Mouse (Mus musculus): ENCODE data around the gene Zfp383. TPM values are rescaled to one million over a fixed set of nuclear protein-coding genes. Genes with fewer than 3 reads are reported as not detected.
A peak's percentile ranks its signal among the peaks of the same experiment; 100 is the strongest.

Zfp383 gene
- polyA plus RNA-seq, 1 experiment from 2014 or later, result 8.6 TPM

DNA sequence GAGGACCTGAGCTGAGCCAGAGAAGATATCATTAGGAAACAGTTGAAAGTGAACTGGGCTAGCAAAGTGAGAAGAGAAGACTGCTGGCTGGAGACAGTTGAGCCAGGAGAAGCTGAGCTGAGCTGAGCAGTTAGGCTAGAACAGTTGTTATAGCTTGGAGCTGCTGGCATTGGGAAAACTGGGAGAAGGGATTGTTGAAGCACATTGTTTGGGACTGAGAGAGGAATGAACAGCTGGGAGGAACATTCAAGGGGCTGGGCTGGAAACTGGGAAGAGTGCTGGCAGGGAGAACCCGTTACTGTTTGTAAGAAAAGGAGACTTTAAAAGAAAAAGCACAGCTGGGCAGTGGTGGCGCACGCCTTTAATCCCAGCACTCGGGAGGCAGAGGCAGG, 10.0 kb downstream of the Zfp383 start:
- peaks cover 26% of the 10 kb centered on the region for H3K36me3 ChIP-seq (ENCODE audit: control insufficient read depth, insufficient read depth, low read length)
- DNase-seq (ENCODE audit: low spot score, missing footprints), result peak; percentile 19
- no peak overlapping the region for H3K9ac ChIP-seq (ENCODE audit: low read length)
- H3K4me1 ChIP-seq (ENCODE audit: control insufficient read depth, insufficient read depth, low read length), result no peaks in the 10 kb centered on the region
- H3K4me2 ChIP-seq, result no peak overlapping the region
- no peak overlapping the region for H3K4me3 ChIP-seq (ENCODE audit: low read depth, low read length)
- WGBS, result 87% methylated on average over 4 of the region's 4 CpGs
- H3K9me3 ChIP-seq (ENCODE audit: control insufficient read depth, low read length), result no peaks in the 10 kb centered on the region
- no peak for ATAC-seq (ENCODE audit: low FRiP score)
- no peaks in the 10 kb centered on the region for H3K27me3 ChIP-seq (ENCODE audit: control insufficient read depth, insufficient read depth, low read length)
- no peak overlapping the region for H3K27ac ChIP-seq (ENCODE audit: low read depth, low read length)

DNA sequence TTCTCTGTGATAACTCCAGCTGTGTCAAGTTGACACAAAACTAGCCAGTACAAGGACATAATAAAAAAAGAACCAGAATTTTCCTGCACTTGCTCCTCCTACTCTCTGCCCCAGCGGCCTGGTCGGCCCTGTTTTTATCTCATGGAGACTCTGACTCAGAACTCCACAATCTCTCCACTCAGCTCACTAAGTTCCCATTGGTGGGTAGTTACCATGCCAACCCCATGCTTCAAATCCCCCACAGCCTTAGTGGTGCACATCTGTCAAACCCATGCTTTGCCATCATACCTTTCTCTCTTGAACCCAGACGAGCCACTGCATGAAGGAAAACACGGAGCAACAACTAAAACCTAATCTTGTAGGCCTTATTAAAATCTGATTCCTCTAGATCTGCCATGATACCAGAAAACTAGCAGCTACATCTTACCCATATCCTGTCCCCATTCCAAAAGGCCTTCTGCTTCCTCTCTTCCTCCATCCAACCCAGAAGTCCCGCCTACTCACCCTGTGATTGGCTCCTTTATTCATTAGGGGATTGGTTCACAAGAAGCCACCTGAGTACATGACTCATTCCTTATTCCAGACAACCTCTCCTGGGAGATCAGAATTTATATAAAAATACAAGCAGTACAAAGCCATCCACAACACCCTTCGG, 13.5 kb downstream of the Zfp383 start:
- Histone ChIP-seq H3K9ac (ENCODE audit: low read length) (no peak overlapping the region), H3K36me3 (ENCODE audit: control insufficient read depth, insufficient read depth, low read length) (no peaks in the 10 kb centered on the region), H3K4me3 (ENCODE audit: low read depth, low read length) (no peak overlapping the region), H3K27ac (ENCODE audit: low read depth, low read length) (no peak overlapping the region), H3K4me1 (ENCODE audit: control insufficient read depth, insufficient read depth, low read length) (no peaks in the 10 kb centered on the region), H3K9me3 (ENCODE audit: control insufficient read depth, low read length) (no peaks in the 10 kb centered on the region), H3K27me3 (ENCODE audit: control insufficient read depth, insufficient read depth, low read length) (no peaks in the 10 kb centered on the region), H3K4me2 (no peak overlapping the region)
- ATAC-seq (ENCODE audit: low FRiP score) (no peak), DNase-seq (ENCODE audit: low spot score, missing footprints) (no peak)
- 85% methylated on average over 6 of the region's 6 CpGs for WGBS

DNA sequence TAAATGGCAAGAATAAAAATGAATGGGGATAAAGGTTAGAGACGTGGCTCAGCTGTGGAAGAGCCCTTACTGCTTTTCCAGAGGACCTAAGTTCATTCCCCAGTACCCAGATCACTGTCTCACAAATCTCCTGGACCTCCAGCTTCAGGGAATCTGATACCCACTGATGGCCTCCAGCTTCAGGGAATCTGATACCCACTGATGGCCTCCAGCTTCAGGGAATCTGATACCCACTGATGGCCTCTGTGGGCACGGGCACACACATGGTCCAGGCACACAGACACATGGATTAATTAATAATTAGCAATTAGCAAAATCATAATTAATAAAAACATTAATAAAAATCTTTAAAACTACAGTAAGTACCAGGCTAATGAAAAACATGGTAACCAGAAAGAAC, 14.8 kb downstream of the Zfp383 start:
- 72% methylated on average over 2 of the region's 2 CpGs for WGBS
- no peak overlapping the region for H3K27ac ChIP-seq (ENCODE audit: low read depth, low read length)

DNA sequence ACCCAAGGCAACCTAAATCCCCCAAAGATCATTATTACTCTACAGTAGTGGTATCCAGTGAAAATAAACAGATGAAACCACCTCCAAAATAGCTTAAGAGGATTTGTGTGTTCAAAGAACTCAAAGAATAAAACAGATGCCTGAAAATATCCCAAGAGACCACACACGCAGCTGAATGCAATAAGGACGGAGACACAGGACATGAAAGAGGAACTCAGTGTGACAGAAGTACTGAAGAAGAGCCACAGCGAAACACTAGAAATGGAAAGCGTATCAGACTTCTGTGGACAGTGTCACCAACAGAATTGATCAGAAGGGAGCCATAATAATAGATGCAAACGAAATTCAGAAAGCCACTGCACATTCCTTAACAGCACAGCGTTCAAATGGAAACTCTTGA, 30.8 kb downstream of the Zfp383 start:
- no peak overlapping the region for H3K4me3 ChIP-seq (ENCODE audit: low read depth, low read length)

More for the DNA sequence above, 14.8 kb downstream of the Zfp383 start:
- H3K9me3 ChIP-seq (ENCODE audit: control insufficient read depth, low read length), result no peaks in the 10 kb centered on the region
- no peak overlapping the region for H3K9ac ChIP-seq (ENCODE audit: low read length)
- DNase-seq (ENCODE audit: low spot score, missing footprints) (no peak), ATAC-seq (ENCODE audit: low FRiP score) (no peak)
- H3K4me2 ChIP-seq, result no peak overlapping the region
- H3K4me1 ChIP-seq (ENCODE audit: control insufficient read depth, insufficient read depth, low read length), result no peaks in the 10 kb centered on the region
- H3K36me3 ChIP-seq (ENCODE audit: control insufficient read depth, insufficient read depth, low read length), result no peaks in the 10 kb centered on the region
- H3K27me3 ChIP-seq (ENCODE audit: control insufficient read depth, insufficient read depth, low read length), result no peaks in the 10 kb centered on the region
- H3K4me3 ChIP-seq (ENCODE audit: low read depth, low read length), result no peak overlapping the region

DNA sequence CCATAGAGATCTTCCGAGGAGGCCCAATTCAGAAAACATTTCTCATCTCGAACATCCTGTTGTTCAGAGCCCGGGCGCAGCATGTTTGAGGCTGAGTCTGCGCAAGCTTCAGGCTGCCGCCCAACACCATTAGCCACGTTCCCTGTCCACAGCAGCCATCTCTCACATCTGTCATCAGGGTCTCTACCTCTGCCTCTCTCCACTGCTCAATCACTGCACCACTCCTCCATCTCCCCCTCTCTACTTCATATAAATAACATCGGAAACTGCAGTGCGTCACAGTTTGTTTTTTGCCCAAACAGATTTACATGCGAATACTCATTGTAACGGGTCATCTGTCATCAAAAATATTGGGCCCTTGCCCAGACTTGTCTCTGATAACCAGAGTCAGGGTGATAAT, 33.0 kb downstream of the Zfp383 start:
- no peaks in the 10 kb centered on the region for H3K9me3 ChIP-seq (ENCODE audit: control insufficient read depth, low read length)
- H3K27me3 ChIP-seq (ENCODE audit: control insufficient read depth, insufficient read depth, low read length), result no peaks in the 10 kb centered on the region
- DNase-seq (ENCODE audit: low spot score, missing footprints) (no peak), ATAC-seq (ENCODE audit: low FRiP score) (no peak)
- H3K4me2 ChIP-seq, result no peak overlapping the region
- no peak overlapping the region for H3K4me3 ChIP-seq (ENCODE audit: low read depth, low read length)
- WGBS, result 95% methylated on average over 11 of the region's 11 CpGs
- no peaks in the 10 kb centered on the region for H3K4me1 ChIP-seq (ENCODE audit: control insufficient read depth, insufficient read depth, low read length)
- H3K27ac ChIP-seq (ENCODE audit: low read depth, low read length), result no peak overlapping the region
- peaks cover 9% of the 10 kb centered on the region for H3K36me3 ChIP-seq (ENCODE audit: control insufficient read depth, insufficient read depth, low read length)
- no peak overlapping the region for H3K9ac ChIP-seq (ENCODE audit: low read length)

More for the DNA sequence above, 30.8 kb downstream of the Zfp383 start:
- no peak overlapping the region for H3K9ac ChIP-seq (ENCODE audit: low read length)
- H3K4me1 ChIP-seq (ENCODE audit: control insufficient read depth, insufficient read depth, low read length), result no peaks in the 10 kb centered on the region
- no peak overlapping the region for H3K27ac ChIP-seq (ENCODE audit: low read depth, low read length)
- no peak overlapping the region for H3K4me2 ChIP-seq
- ATAC-seq (ENCODE audit: low FRiP score) (no peak), DNase-seq (ENCODE audit: low spot score, missing footprints) (peak; percentile 45)
- no peaks in the 10 kb centered on the region for H3K9me3 ChIP-seq (ENCODE audit: control insufficient read depth, low read length)
- H3K27me3 ChIP-seq (ENCODE audit: control insufficient read depth, insufficient read depth, low read length), result no peaks in the 10 kb centered on the region
- H3K36me3 ChIP-seq (ENCODE audit: control insufficient read depth, insufficient read depth, low read length), result peaks cover 24% of the 10 kb centered on the region
- 80% methylated on average over 6 of the region's 6 CpGs for WGBS

DNA sequence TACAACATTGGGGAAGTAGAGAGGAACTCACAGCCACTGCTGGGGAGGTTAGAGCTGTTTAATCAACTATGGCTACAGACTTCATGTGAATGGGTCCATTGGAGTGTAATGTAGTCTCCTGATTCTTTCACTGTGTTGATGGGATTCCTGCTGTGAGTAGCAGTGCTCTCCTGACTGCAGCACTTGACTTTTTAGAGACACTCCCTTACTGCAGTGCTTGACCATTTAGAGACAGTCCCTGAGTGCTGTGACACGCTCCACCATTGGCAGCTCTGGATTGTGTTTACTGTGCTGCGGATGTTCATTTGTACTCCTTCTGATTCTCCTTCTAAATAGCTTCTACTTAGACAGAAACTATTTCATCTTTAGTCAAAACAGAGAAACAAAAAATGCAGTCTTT, 34.7 kb downstream of the Zfp383 start:
- Histone ChIP-seq H3K4me3 (ENCODE audit: low read depth, low read length) (no peak overlapping the region), H3K27me3 (ENCODE audit: control insufficient read depth, insufficient read depth, low read length) (no peaks in the 10 kb centered on the region), H3K4me2 (no peak overlapping the region), H3K9ac (ENCODE audit: low read length) (no peak overlapping the region), H3K4me1 (ENCODE audit: control insufficient read depth, insufficient read depth, low read length) (no peaks in the 10 kb centered on the region), H3K36me3 (ENCODE audit: control insufficient read depth, insufficient read depth, low read length) (peaks cover 3% of the 10 kb centered on the region), H3K27ac (ENCODE audit: low read depth, low read length) (no peak overlapping the region), H3K9me3 (ENCODE audit: control insufficient read depth, low read length) (no peaks in the 10 kb centered on the region)
- ATAC-seq (ENCODE audit: low FRiP score) (no peak), DNase-seq (ENCODE audit: low spot score, missing footprints) (peak; percentile 31)
- WGBS, result 56% methylated on average over 2 of the region's 2 CpGs

DNA sequence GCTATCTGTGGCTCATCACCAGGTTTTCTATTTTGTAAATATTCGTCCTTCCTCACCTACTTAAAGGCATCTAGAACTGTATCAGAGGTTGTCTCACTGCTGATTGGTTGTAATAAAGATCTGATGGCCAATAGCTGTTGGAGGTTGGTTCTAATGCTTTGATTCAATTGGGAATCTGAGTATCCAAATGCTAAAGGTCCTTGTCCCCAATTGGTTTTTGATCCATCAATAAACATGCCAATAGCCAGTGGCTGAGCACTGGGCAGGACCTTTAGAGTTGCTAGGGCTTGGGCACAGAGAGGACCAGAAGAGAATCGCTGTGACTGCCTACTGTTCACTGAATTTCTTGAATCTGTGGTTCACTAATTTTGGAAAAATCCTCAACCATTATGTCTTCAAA, 35.7 kb downstream of the Zfp383 start:
- DNase-seq (ENCODE audit: low spot score, missing footprints) (peak; percentile 2), ATAC-seq (ENCODE audit: low FRiP score) (no peak)
- no peak overlapping the region for H3K9ac ChIP-seq (ENCODE audit: low read length)
- H3K4me1 ChIP-seq (ENCODE audit: control insufficient read depth, insufficient read depth, low read length), result no peaks in the 10 kb centered on the region
- H3K36me3 ChIP-seq (ENCODE audit: control insufficient read depth, insufficient read depth, low read length), result peaks cover 3% of the 10 kb centered on the region; the same call in 1 of the 2 replicates
- no peaks in the 10 kb centered on the region for H3K9me3 ChIP-seq (ENCODE audit: control insufficient read depth, low read length)
- no peak overlapping the region for H3K4me2 ChIP-seq
- no peaks in the 10 kb centered on the region for H3K27me3 ChIP-seq (ENCODE audit: control insufficient read depth, insufficient read depth, low read length)
- no peak overlapping the region for H3K27ac ChIP-seq (ENCODE audit: low read depth, low read length)
- no peak overlapping the region for H3K4me3 ChIP-seq (ENCODE audit: low read depth, low read length)
- WGBS, result 71% methylated on average over 2 of the region's 2 CpGs

DNA sequence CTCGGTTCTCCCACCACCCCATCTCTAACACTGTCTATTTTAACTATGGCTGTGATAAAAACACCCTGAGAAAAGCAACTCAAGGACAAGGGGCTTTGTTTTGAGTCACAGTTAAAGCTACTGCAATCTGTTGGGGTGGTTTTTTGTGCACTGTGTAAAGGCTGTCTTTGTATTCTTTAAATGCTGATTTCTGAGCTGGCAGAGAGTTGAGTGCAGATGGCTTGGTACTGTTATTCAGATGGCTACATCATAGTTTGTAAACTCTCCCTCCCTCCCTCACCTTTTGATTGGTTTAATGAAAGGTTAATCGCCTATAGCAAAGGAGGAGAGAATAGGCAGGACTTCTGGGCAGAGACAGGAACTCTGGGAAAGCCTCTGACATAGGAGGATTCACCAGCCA, 36.2 kb downstream of the Zfp383 start:
- Histone ChIP-seq H3K27me3 (ENCODE audit: control insufficient read depth, insufficient read depth, low read length) (no peaks in the 10 kb centered on the region), H3K36me3 (ENCODE audit: control insufficient read depth, insufficient read depth, low read length) (peaks cover 3% of the 10 kb centered on the region; the same call in 1 of the 2 replicates), H3K4me1 (ENCODE audit: control insufficient read depth, insufficient read depth, low read length) (no peaks in the 10 kb centered on the region), H3K4me3 (ENCODE audit: low read depth, low read length) (no peak overlapping the region), H3K27ac (ENCODE audit: low read depth, low read length) (no peak overlapping the region), H3K9me3 (ENCODE audit: control insufficient read depth, low read length) (no peaks in the 10 kb centered on the region), H3K9ac (ENCODE audit: low read length) (no peak overlapping the region), H3K4me2 (no peak overlapping the region)
- 85% methylated on average over 2 of the region's 2 CpGs for WGBS
- ATAC-seq (ENCODE audit: low FRiP score) (no peak), DNase-seq (ENCODE audit: low spot score, missing footprints) (peak; percentile 39)

DNA sequence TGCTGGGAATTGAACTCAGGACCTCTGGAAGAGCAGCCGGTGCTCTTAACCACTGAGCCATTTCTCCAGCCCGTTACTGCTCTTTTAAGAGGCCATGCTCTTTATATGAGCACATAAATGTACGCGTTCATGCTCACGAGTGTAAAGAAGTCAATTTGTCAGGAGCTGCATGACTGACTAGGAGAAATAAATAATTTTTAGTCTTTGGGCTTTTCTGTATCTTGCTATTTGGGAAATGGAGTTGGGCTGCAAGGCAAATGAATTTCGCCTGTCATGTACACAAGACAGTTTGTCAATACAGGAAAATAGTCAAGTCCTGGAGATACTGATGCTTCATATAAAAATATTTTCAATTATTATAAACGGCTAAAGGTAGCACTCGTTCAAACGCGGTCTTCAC, 45.1 kb downstream of the Zfp383 start:
- H3K9me3 ChIP-seq (ENCODE audit: control insufficient read depth, low read length), result no peaks in the 10 kb centered on the region
- peak overlapping the region; percentile 42 for H3K4me3 ChIP-seq (ENCODE audit: low read depth, low read length)
- H3K36me3 ChIP-seq (ENCODE audit: control insufficient read depth, insufficient read depth, low read length), result peaks cover 2% of the 10 kb centered on the region; the same call in 1 of the 2 replicates
- H3K4me1 ChIP-seq (ENCODE audit: control insufficient read depth, insufficient read depth, low read length), result no peaks in the 10 kb centered on the region
- no peaks in the 10 kb centered on the region for H3K27me3 ChIP-seq (ENCODE audit: control insufficient read depth, insufficient read depth, low read length)
- DNase-seq (ENCODE audit: low spot score, missing footprints) (peak; percentile 84), ATAC-seq (ENCODE audit: low FRiP score) (no peak)
- 62% methylated on average over 10 of the region's 10 CpGs for WGBS
- no peak overlapping the region for H3K27ac ChIP-seq (ENCODE audit: low read depth, low read length)
- H3K9ac ChIP-seq (ENCODE audit: low read length), result peak overlapping the region; percentile 74
- peak overlapping the region; percentile 49 for H3K4me2 ChIP-seq

Measured in midbrain, embryonic 11.5 days (tissue).